Comparison of ENCODE assay signal across 12 mouse cellular contexts in genomic region chr2:5161002-5161745, GRCm38 (mm10). TPM values are rescaled to one million over a fixed set of nuclear protein-coding genes. Genes with fewer than 3 reads are reported as not detected.
A peak's percentile ranks its signal among the peaks of the same experiment; 100 is the strongest.
DNase-seq lines count a peak whose midpoint lies in the region; ATAC-seq and TF ChIP-seq lines count a peak whose summit lies in the region.
"Had no signal": no experiment of that assay in that cellular context is flagged by ENCODE, and none has a peak within 500 bp of the region (broad histone marks: within the 10 kb centered on the region; RNA-seq: fewer than 3 reads in every experiment).

No protein-coding gene starts in this region.

- WGBS in heart, adult 2 months: 72% methylated on average over 11 of the region's 11 CpGs

- no peak overlapping the region for H3K4me3 ChIP-seq in heart, adult 2 months
- H3K4me3 ChIP-seq: hindbrain, embryonic 15.5 days; liver, embryonic 13.5 days had no signal

- H3K36me3 ChIP-seq in heart, adult 2 months (ENCODE audit: control insufficient read depth, insufficient read depth, low read length): no peaks in the 10 kb centered on the region
- H3K36me3 ChIP-seq: hindbrain, embryonic 15.5 days; liver, embryonic 13.5 days had no signal

- no peak overlapping the region for H3K9ac ChIP-seq in heart, adult 2 months (ENCODE audit: low read depth, low read length)
- H3K9ac ChIP-seq: hindbrain, embryonic 15.5 days; liver, embryonic 13.5 days had no signal

- no peak for DNase-seq in heart, adult 2 months
- DNase-seq in heart, postnatal 4 days: no peak
- DNase-seq in retina, embryonic 14.5 days (ENCODE audit: low spot score): peak; percentile 19
- no peak for DNase-seq in retina, postnatal 1 day
- DNase-seq in gastrocnemius, adult 18-20 months (ENCODE audit: low spot score): no peak
- no peak for DNase-seq in urinary bladder, postnatal 25 days (ENCODE audit: low spot score)
- DNase-seq: cerebellum, adult 9-11 months; liver, embryonic 13.5 days had no signal

- peak; percentile 65; the same call in 1 of the 2 replicates for ATAC-seq in common myeloid progenitor, adult 5-6 weeks (replicated peaks; ENCODE audit: low read depth, poor library complexity, severe bottlenecking)
- ATAC-seq in monocyte, adult 5-6 weeks (replicated peaks; ENCODE audit: insufficient number of reproducible peaks, low FRiP score, low TSS enrichment, poor library complexity, severe bottlenecking): 0 out of 2 replicates have a peak, but pooled peaks have one; percentile 17
- ATAC-seq: forebrain, embryonic 16.5 days had no signal

- TF ChIP-seq EP300 in heart, adult 2 months (IDR thresholded peaks at IDR 0.05; ENCODE audit: insufficient read depth, low read depth, low read length): no peak

- no peak overlapping the region for H3K27ac ChIP-seq in heart, adult 2 months
- H3K27ac ChIP-seq: hindbrain, embryonic 15.5 days; liver, embryonic 13.5 days had no signal

- no peaks in the 10 kb centered on the region for H3K27me3 ChIP-seq in heart, adult 2 months (ENCODE audit: control insufficient read depth, insufficient read depth, low read length)
- H3K27me3 ChIP-seq: hindbrain, embryonic 15.5 days; liver, embryonic 13.5 days had no signal

- intact Hi-C loops in heart, adult 2 months (cut with DNase I): no loop called here

- peaks cover 3% of the 10 kb centered on the region; the same call in 1 of the 2 replicates for H3K4me1 ChIP-seq in heart, adult 2 months (ENCODE audit: control insufficient read depth, insufficient read depth, low read length)
- H3K4me1 ChIP-seq: hindbrain, embryonic 15.5 days had no signal

- peak; percentile 31 for TF ChIP-seq CTCF in heart, adult 2 months (IDR thresholded peaks at IDR 0.05)

- no peaks in the 10 kb centered on the region for H3K79me2 ChIP-seq in heart, adult 2 months (replicated peaks; ENCODE audit: control insufficient read depth, insufficient read depth, low read length)

- TF ChIP-seq POLR2A in heart, adult 2 months (IDR thresholded peaks at IDR 0.05; ENCODE audit: insufficient read depth, low read depth, low read length): no peak

RNA-seq across cellular contexts. Expression of gene Ccdc3, which starts 23.6 kb away (rescaled TPM):
- 1 to 10 TPM; 3.9 to 4.0 TPM for total RNA-seq in heart, adult 2 months (2021)
- 5.0 and 6.6 TPM in 2 replicates for polyA plus RNA-seq in heart, adult 2 months (2012; rRNA removed)
- 1 to 10 TPM; 7.4 TPM for total RNA-seq in heart, postnatal 4 days (2021)
- total RNA-seq in common myeloid progenitor, adult 5-6 weeks (2017): not detected in 2 replicates
- not detected in 3 replicates for total RNA-seq in monocyte, adult 5-6 weeks (2017)
- total RNA-seq in gastrocnemius, adult 18-20 months (2021): 1 to 10 TPM; 3.6 to 7.3 TPM
